Mouse (Mus musculus): ENCODE data around the gene Cdk5rap1. TPM values are rescaled to one million over a fixed set of nuclear protein-coding genes. Genes with fewer than 3 reads are reported as not detected.

The Cdk5rap1 gene
- total RNA-seq, 4 experiments from 2014 or later = 17.0 to 21.7 (median 20.5) TPM

Other genes starting within 250 kb of the Cdk5rap1 start
- not detected for gene Bpifa3, start 242.7 kb downstream of the Cdk5rap1 start, total RNA-seq (2022)
- gene Bpifa1, start 230.1 kb downstream of the Cdk5rap1 start, total RNA-seq (2022) = 10 to 100 TPM in 1 of 4 experiments, not detected in 3; 56.2 TPM
- gene Bpifa5, start 210.4 kb downstream of the Cdk5rap1 start, total RNA-seq (2022) = not detected
- gene Bpifb1, start 182.2 kb downstream of the Cdk5rap1 start, total RNA-seq (2022) = under 1 TPM in 2 of 4 experiments, not detected in 2; 0.16 to 0.55 TPM
- not detected for gene Bpifb5, start 149.3 kb downstream of the Cdk5rap1 start, total RNA-seq (2022)
- gene Bpifb9a, start 115.2 kb downstream of the Cdk5rap1 start, total RNA-seq (2022) = not detected
- not detected for gene Bpifb9b, start 65.8 kb downstream of the Cdk5rap1 start, total RNA-seq (2022)
- gene Snta1, start 35.1 kb upstream of the Cdk5rap1 start, total RNA-seq (2022) = 10 to 100 TPM; 69.1 to 74.1 (median 72.8) TPM
- 10 to 100 TPM; 11.6 to 22.2 (median 16.0) TPM for gene Cbfa2t2, start 63.5 kb upstream of the Cdk5rap1 start, total RNA-seq (2022)
- not detected for gene 1700003F12Rik, start 174.1 kb upstream of the Cdk5rap1 start, total RNA-seq (2022)
- not detected for gene Actl10, start 178.8 kb upstream of the Cdk5rap1 start, total RNA-seq (2022)
- gene Necab3, start 185.9 kb upstream of the Cdk5rap1 start, total RNA-seq (2022) = 1 to 10 TPM in 1 of 4 experiments, under 1 TPM in 3; 0.25 to 1.2 (median 0.60) TPM
- gene E2f1, start 196.9 kb upstream of the Cdk5rap1 start, total RNA-seq (2022) = 1 to 10 TPM in 1 of 4 experiments, under 1 TPM in 3; 0.25 to 1.2 (median 0.47) TPM
- gene Pxmp4, start 230.7 kb upstream of the Cdk5rap1 start, total RNA-seq (2022) = 10 to 100 TPM; 25.0 to 31.0 (median 27.2) TPM
- 1 to 10 TPM; 2.4 to 4.3 (median 2.7) TPM for gene Zfp341, start 240.3 kb upstream of the Cdk5rap1 start, total RNA-seq (2022)
- gene 4930519P11Rik, start 240.4 kb upstream of the Cdk5rap1 start, total RNA-seq (2022) = not detected